Mouse (Mus musculus) urinary bladder, adult 2 months (tissue): ENCODE results near the gene Mtx1. TPM values are rescaled to one million over a fixed set of nuclear protein-coding genes. Genes with fewer than 3 reads are reported as not detected.
A peak's percentile ranks its signal among the peaks of the same experiment; 100 is the strongest.

Experiments used
- DNase-seq: peaks from one replicate; pipeline ENCODE4 v3.0.0; 2022; ENCODE audit warnings: low spot score
- polyA plus RNA-seq: library from polyadenylated mRNA; depleted of rRNA; stranded (reverse); fragments of >200 nt; gene quantifications from 2 replicates; pipeline ENCODE4 v1.2.3, GENCODE M21; 2012

Mtx1 gene
- polyA plus RNA-seq, 1 experiment, result 131 TPM

GRCm38 (mm10) chr3:89214681-89215411, 12.0 kb downstream of the Mtx1 start, which contains the start of gene Thbs3:
Thbs3 (plus strand) TSS chr3:89215180.
- peak; percentile 22 for DNase-seq

- DNase-seq, result peak; percentile 83
Observed at GRCm38 (mm10) chr3:89213803-89214530, 12.9 kb downstream of the Mtx1 start.

- no peak for DNase-seq
Observed at GRCm38 (mm10) chr3:89210731-89211130, 16.2 kb downstream of the Mtx1 start.

- DNase-seq, result no peak
Observed at GRCm38 (mm10) chr3:89210162-89210561, 16.7 kb downstream of the Mtx1 start.

- DNase-seq, result no peak
Observed at GRCm38 (mm10) chr3:89209731-89210130, 17.2 kb downstream of the Mtx1 start.

GRCm38 (mm10) chr3:89208736-89209135, 18.2 kb downstream of the Mtx1 start:
- DNase-seq, result no peak

GRCm38 (mm10) chr3:89208075-89208657, 18.7 kb downstream of the Mtx1 start:
- no peak for DNase-seq

GRCm38 (mm10) chr3:89206695-89207094, 20.2 kb downstream of the Mtx1 start:
- DNase-seq, result no peak

GRCm38 (mm10) chr3:89206079-89206478, 20.8 kb downstream of the Mtx1 start:
- no peak for DNase-seq

GRCm38 (mm10) chr3:89203142-89203514, 23.8 kb downstream of the Mtx1 start:
- no peak for DNase-seq

GRCm38 (mm10) chr3:89202253-89203141, 24.4 kb downstream of the Mtx1 start, which contains the start of gene Gba:
Gba (plus strand) TSS chr3:89202928.
- no peak for DNase-seq

GRCm38 (mm10) chr3:89199839-89200238, 27.0 kb downstream of the Mtx1 start:
- no peak for DNase-seq

- peak; percentile 61 for DNase-seq
Observed at GRCm38 (mm10) chr3:89195979-89196877, 30.7 kb downstream of the Mtx1 start.

- DNase-seq, result peak; percentile 13
Observed at GRCm38 (mm10) chr3:89193853-89194252, 33.0 kb downstream of the Mtx1 start.

- no peak for DNase-seq
Observed at GRCm38 (mm10) chr3:89193351-89193750, 33.5 kb downstream of the Mtx1 start.

- peak; percentile 10 for DNase-seq
Observed at GRCm38 (mm10) chr3:89190436-89190835, 36.5 kb downstream of the Mtx1 start.

- DNase-seq, result peak; percentile 19
Observed at GRCm38 (mm10) chr3:89188478-89188875, 38.4 kb downstream of the Mtx1 start.

GRCm38 (mm10) chr3:89187690-89188477, 39.0 kb downstream of the Mtx1 start:
- no peak for DNase-seq

- DNase-seq, result peak; percentile 20
Observed at GRCm38 (mm10) chr3:89187197-89187596, 39.7 kb downstream of the Mtx1 start.

- DNase-seq, result peak; percentile 19
Observed at GRCm38 (mm10) chr3:89183959-89184315, 43.0 kb downstream of the Mtx1 start.
